Mouse (Mus musculus) forebrain, embryonic 10.5 days (tissue): Measurements from ENCODE around the gene Onecut3. TPM values are rescaled to one million over a fixed set of nuclear protein-coding genes. Genes with fewer than 3 reads are reported as not detected.

ENCODE experiments used
- DNase-seq: peaks from one replicate; pipeline ENCODE4 v3.0.0-alpha.2; 2017; ENCODE audit warnings: low spot score; ENCODE audit errors: extremely low spot score
- H3K27ac ChIP-seq: fragments of 300-500 bp; sonication (generic); 2 replicates; pipeline ENCODE4 v1.5.1; 2016; ENCODE audit warnings: mild to moderate bottlenecking
- H3K27me3 ChIP-seq: fragments of 300-500 bp; sonication (generic); 2 replicates; pipeline ENCODE4 v1.6.1; 2016; ENCODE audit warnings: mild to moderate bottlenecking; ENCODE audit not compliant: poor library complexity, severe bottlenecking
- H3K36me3 ChIP-seq: fragments of 300-500 bp; sonication (generic); replicated peaks from 2 replicates; pipeline ENCODE4 v1.6.1; 2016; ENCODE audit warnings: mild to moderate bottlenecking, moderate library complexity
- H3K4me1 ChIP-seq: fragments of 300-500 bp; sonication (generic); 2 replicates; pipeline ENCODE4 v1.6.1; 2016
- H3K4me3 ChIP-seq: fragments of 300-500 bp; sonication (generic); 2 replicates; pipeline ENCODE4 v1.5.1; 2016; ENCODE audit warnings: mild to moderate bottlenecking, moderate library complexity
- H3K9me3 ChIP-seq: fragments of 300-500 bp; sonication (generic); 2 replicates; pipeline ENCODE4 v1.6.1; 2016; ENCODE audit warnings: mild to moderate bottlenecking, moderate library complexity
- WGBS: fragments of 180-500 bp; shearing (Covaris S2); methylation state at CpG from one replicate; pipeline ENCODE4 v1.1.7; 2016; 5-methylcytosine and 5-hydroxymethylcytosine counted together
- polyA plus RNA-seq: library from polyadenylated mRNA; unstranded; fragments of >200 nt; fragmentation: Nextera tagmentation; extraction: Ambion mirVana; gene quantifications from 2 replicates; pipeline ENCODE4 v1.2.1, GENCODE M21; 2016

The Onecut3 gene
- polyA plus RNA-seq, 1 experiment from 2014 or later, result 0.05 TPM

DNA sequence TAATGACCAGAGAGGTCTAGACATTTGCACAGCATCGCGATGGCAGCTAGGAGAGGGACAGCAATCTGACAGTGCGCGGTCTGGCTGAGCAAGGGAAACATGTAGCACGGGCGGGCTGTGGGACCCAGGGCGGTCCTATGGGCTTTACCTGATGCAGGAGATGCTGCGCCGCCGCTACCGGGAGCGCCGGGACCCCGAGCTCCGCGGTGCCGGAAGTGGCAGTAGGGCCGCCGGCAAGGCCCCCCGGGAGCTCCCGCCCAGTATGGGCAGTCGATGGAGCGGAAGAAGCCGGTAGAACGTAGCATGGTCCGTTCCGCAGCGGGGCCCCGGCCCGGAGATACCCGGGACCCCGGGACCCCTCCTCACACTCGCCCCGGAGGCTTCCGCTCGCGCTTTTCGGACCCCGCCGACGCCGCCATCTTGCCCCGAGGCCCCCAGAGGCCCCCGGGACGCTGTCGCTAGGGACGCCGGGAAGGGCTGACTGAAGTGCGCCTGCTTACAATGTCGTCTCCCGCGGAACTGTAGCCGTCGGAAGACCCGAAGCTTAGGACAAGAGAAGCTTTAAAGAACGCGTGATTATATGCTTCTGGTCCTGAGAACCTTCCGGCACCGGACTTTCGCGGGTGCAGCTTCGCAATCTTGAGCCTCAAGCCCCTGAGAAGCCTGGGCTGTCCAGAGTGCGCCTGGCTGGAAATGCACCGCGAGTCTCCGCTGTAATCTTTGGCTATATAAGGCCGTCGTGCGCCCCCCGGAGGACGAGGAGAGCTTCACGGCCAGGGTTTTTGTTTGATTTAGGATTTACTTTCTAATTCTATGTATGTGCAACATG is 66.7 kb downstream of the Onecut3 start, which contains the start of gene Rexo1:
Gene Rexo1, minus strand, starts transcription at position 445 of the 829 bp plus-strand sequence.
- Histone ChIP-seq H3K27me3 (no peaks in the 10 kb centered on the region), H3K27ac (peak within 1 kb of the TSS; percentile 95), H3K4me1 (peaks cover 54% of the 10 kb centered on the region), H3K9me3 (no peaks in the 10 kb centered on the region), H3K4me3 (peak within 1 kb of the TSS; percentile 79), H3K36me3 (peaks cover 14% of the 10 kb centered on the region; the same call in 1 of the 2 replicates)
- DNase-seq, result peak; percentile 93
- under 1% methylated on average over 72 of the region's 72 CpGs for WGBS

DNA sequence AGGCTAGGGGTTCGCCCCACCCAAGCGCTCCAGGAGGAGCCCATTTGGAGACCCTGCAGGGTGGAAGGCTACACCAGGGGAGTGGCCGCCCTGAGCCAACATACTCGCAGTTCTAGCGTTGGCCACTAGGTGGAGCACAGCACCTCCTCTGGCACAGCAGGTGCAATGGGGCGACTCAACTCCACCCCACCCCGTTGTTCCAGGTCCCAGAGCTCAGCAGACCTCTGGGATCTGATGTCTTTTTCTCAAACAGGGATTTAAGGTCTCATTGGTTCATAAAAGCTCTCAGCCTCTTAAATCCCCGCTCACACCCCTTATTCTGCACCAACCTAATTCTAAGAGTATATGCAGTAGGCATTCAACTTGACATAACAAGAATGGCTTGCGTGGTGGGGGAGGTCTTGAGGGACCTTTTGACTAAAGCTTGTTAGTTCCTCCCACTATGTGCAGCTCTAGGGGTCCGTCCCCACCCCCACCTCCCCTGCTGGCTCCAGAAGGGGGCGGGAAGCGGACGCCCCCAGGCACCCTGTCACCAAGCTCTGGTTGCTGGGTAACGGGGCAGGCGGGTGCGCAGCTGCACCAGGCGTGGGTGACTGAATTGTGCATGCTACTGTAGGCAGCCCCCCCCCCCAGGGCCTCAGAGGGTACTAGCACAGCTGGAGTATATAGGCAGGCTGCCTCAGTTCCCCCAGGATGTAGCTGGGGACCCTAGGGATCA is 71.9 kb downstream of the Onecut3 start:
- Histone ChIP-seq H3K36me3 (peaks cover 35% of the 10 kb centered on the region), H3K9me3 (no peaks in the 10 kb centered on the region), H3K27me3 (no peaks in the 10 kb centered on the region), H3K4me3 (peak overlapping the region; percentile 20), H3K27ac (peak overlapping the region; percentile 75), H3K4me1 (peaks cover 54% of the 10 kb centered on the region)
- DNase-seq, result peak; percentile 84
- 21% methylated on average over 17 of the region's 17 CpGs for WGBS

Other genes with a start within 250 kb of the Onecut3 start
- gene Ndufs7, start 245.7 kb upstream of the Onecut3 start, polyA plus RNA-seq, result 309 and 314 TPM in 2 replicates
- 18.3 and 19.1 TPM in 2 replicates for gene Gamt, start 233.8 kb upstream of the Onecut3 start, polyA plus RNA-seq
- 48.2 and 52.3 TPM in 2 replicates for gene Dazap1, start 233.3 kb upstream of the Onecut3 start, polyA plus RNA-seq
- gene Rps15, start 202.4 kb upstream of the Onecut3 start, polyA plus RNA-seq, result 1,138 and 1,144 TPM in 2 replicates
- 19.4 and 27.0 TPM in 2 replicates for gene Apc2, start 198.9 kb upstream of the Onecut3 start, polyA plus RNA-seq
- gene 2310011J03Rik, start 174.3 kb upstream of the Onecut3 start, polyA plus RNA-seq, result 56.4 and 60.2 TPM in 2 replicates
- 5.7 and 6.7 TPM in 2 replicates for gene Pcsk4, start 165.3 kb upstream of the Onecut3 start, polyA plus RNA-seq
- gene Reep6, start 164.9 kb upstream of the Onecut3 start, polyA plus RNA-seq, result 7.7 and 9.1 TPM in 2 replicates
- gene Adamtsl5, start 146.4 kb upstream of the Onecut3 start, polyA plus RNA-seq, result 0.27 and 0.54 TPM in 2 replicates
- 0.43 and 0.71 TPM in 2 replicates for gene Plk5, start 138.4 kb upstream of the Onecut3 start, polyA plus RNA-seq
- 6.8 and 7.0 TPM in 2 replicates for gene Mex3d, start 107.2 kb upstream of the Onecut3 start, polyA plus RNA-seq
- 343 and 346 TPM in 2 replicates for gene Mbd3, start 95.3 kb upstream of the Onecut3 start, polyA plus RNA-seq
- gene Uqcr11, start 88.0 kb upstream of the Onecut3 start, polyA plus RNA-seq, result 625 and 631 TPM in 2 replicates
- gene Tcf3, start 61.2 kb upstream of the Onecut3 start, polyA plus RNA-seq, result 191 and 199 TPM in 2 replicates
- 0.51 and 0.71 TPM in 2 replicates for gene Atp8b3, start 44.3 kb downstream of the Onecut3 start, polyA plus RNA-seq
- 32.8 and 34.8 TPM in 2 replicates for gene Rexo1, start 66.7 kb downstream of the Onecut3 start, polyA plus RNA-seq
- 7.4 and 7.5 TPM in 2 replicates for gene Klf16, start 82.5 kb downstream of the Onecut3 start, polyA plus RNA-seq
- 71.8 and 75.5 TPM in 2 replicates for gene Abhd17a, start 95.5 kb downstream of the Onecut3 start, polyA plus RNA-seq
- 91.5 and 93.0 TPM in 2 replicates for gene Scamp4, start 108.0 kb downstream of the Onecut3 start, polyA plus RNA-seq
- 10.7 and 11.9 TPM in 2 replicates for gene Adat3, start 108.0 kb downstream of the Onecut3 start, polyA plus RNA-seq
- gene Gm49322, start 111.2 kb downstream of the Onecut3 start, polyA plus RNA-seq, result 4.7 and 5.6 TPM in 2 replicates
- gene Csnk1g2, start 128.0 kb downstream of the Onecut3 start, polyA plus RNA-seq, result 123 and 133 TPM in 2 replicates
- 71.6 and 78.1 TPM in 2 replicates for gene Btbd2, start 162.2 kb downstream of the Onecut3 start, polyA plus RNA-seq
- gene Mknk2, start 183.3 kb downstream of the Onecut3 start, polyA plus RNA-seq, result 91.0 and 100 TPM in 2 replicates
- gene Mob3a, start 207.1 kb downstream of the Onecut3 start, polyA plus RNA-seq, result 53.9 and 54.7 TPM in 2 replicates
- gene Izumo4, start 207.3 kb downstream of the Onecut3 start, polyA plus RNA-seq, result 7.7 and 10.9 TPM in 2 replicates
- 58.2 and 58.7 TPM in 2 replicates for gene Ap3d1, start 247.4 kb downstream of the Onecut3 start, polyA plus RNA-seq